Mouse (Mus musculus): Measurements from ENCODE around the gene Trim33. TPM values are rescaled to one million over a fixed set of nuclear protein-coding genes. Genes with fewer than 3 reads are reported as not detected.

Gene Trim33
- polyA plus RNA-seq, 1 experiment from 2014 or later: 21.3 TPM

DNA sequence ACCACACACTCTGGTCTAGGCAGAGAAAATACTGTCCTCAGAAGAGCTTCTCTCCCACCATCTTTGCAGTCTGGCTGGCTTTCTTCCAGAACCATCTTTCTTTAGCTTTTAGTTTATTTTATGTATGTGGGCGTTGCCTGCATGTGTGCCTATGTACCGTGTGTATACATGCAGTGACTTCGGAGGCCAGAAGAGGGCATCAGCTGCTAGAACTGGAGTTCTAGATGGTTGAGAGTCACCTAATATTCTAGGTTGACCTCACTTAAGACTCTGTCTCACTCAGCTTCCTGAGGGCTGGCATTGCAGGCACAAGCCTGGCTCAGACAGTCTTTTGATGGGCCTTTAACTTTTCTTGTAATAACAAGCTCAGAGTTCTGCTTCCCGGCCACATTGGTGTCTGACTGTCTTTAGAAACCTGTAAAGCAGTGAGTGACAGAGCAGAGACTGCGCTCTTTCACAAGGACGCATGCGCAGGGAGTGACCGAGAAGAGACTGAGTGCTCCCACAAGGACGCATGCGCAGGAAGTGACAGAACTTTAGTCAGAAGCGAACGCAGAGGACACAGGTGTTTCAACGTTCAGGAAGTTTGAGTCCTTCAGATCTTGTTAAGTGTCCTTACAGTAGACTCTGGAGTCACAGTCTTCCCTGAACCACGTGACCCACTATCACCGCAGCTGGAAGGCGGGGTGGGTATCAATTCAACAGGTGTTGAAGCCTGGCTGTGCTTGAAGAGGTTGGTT is 107.4 kb downstream of the Trim33 start:
- ATAC-seq (ENCODE audit: low read depth): 0 out of 2 replicates have a peak, but pooled peaks have one; percentile 5
- no peak overlapping the region for H3K9ac ChIP-seq (ENCODE audit: low read length)
- 74% methylated on average over 16 of the region's 16 CpGs for WGBS
- H3K4me3 ChIP-seq (ENCODE audit: low read length): no peak overlapping the region
- no peak overlapping the region for H3K4me2 ChIP-seq (ENCODE audit: low read depth, low read length)
- H3K27ac ChIP-seq (ENCODE audit: low read length): no peak overlapping the region
- H3K9me3 ChIP-seq (ENCODE audit: control insufficient read depth, low read length): no peaks in the 10 kb centered on the region
- H3K36me3 ChIP-seq (ENCODE audit: control insufficient read depth, insufficient read depth, low read length): no peaks in the 10 kb centered on the region
- no peaks in the 10 kb centered on the region for H3K4me1 ChIP-seq (replicated peaks; ENCODE audit: control insufficient read depth, insufficient read depth, low read length)
- no peaks in the 10 kb centered on the region for H3K27me3 ChIP-seq (ENCODE audit: control insufficient read depth, insufficient read depth, low read depth, low read length)

DNA sequence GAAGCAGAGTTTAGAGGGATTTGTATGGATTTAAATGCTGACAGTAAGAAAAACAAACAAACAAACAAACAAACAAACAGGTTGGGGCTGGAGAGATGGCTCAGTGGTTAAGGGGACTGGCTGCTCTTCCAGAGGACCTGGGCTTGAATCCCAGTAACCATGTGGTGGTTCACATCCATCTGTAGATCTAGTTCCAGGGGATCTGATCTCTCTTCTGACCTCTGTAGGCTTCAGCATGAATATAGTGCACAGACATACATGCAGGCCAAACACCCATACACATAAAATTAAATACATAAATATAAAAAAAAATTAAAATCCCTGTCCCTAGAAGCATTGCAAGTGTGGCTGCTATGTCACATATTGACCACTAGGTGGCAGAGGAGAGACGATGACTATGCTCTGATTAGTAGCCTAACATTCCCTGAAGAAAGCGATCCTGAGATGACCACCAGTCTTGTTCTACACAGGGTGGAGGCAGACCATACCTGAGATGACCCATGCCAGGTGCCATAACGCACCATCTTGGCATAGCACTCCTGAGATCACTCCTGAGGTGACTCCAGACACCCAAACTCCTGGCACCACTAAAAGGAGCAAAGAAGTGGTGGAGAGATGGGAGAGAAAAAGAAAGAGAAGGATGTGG is 113.6 kb downstream of the Trim33 start:
- 0 out of 2 replicates have a peak, but pooled peaks cover 2% of the 10 kb centered on the region for H3K4me1 ChIP-seq (replicated peaks; ENCODE audit: control insufficient read depth, insufficient read depth, low read length)
- WGBS: 2% methylated on average over 3 of the region's 3 CpGs
- no peak overlapping the region for H3K4me2 ChIP-seq (ENCODE audit: low read depth, low read length)
- H3K9ac ChIP-seq (ENCODE audit: low read length): no peak overlapping the region
- H3K4me3 ChIP-seq (ENCODE audit: low read length): no peak overlapping the region
- H3K36me3 ChIP-seq (ENCODE audit: control insufficient read depth, insufficient read depth, low read length): no peaks in the 10 kb centered on the region
- no peaks in the 10 kb centered on the region for H3K9me3 ChIP-seq (ENCODE audit: control insufficient read depth, low read length)
- peak; percentile 82 for ATAC-seq (ENCODE audit: low read depth)
- H3K27me3 ChIP-seq (ENCODE audit: control insufficient read depth, insufficient read depth, low read depth, low read length): no peaks in the 10 kb centered on the region
- H3K27ac ChIP-seq (ENCODE audit: low read length): no peak overlapping the region

DNA sequence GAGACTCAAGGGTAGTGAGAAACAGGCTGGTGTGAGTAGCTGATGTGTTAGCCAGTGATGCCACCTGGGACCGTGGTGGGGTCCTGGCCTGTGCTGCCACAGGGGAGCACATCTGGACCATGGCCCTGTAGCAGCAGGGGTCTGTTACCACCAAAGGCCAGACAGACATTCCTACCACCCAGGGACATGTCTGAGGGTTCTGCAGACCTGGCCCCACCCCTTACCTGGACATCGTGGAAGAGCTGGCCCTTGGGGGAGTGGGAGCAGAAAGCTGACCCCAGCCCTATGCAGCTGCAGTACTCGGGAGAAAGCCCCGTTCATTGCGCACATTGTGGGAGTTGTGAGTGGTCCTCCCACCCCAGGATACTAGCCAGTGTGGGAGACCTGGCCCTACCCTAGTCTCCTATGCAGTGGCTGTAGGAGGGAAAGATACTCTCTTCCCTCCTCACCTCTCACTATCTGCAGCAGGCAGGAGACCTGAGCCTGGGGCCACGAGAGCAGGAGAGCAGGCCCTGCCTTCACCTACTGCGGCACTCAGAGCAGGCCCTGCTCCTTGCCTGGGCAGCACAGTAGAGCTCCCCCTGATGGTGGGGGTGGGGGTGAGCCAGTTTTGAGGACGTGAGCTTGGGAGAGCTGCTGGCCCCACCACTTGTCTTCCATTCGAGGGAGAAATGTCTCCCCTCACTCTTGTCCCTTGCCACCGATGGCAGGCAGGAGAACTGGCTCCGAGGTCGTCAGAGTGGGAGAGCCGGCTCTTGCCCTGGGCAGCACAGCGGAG is 114.4 kb downstream of the Trim33 start:
- 0 out of 2 replicates have a peak, but pooled peaks cover 2% of the 10 kb centered on the region for H3K4me1 ChIP-seq (replicated peaks; ENCODE audit: control insufficient read depth, insufficient read depth, low read length)
- H3K4me3 ChIP-seq (ENCODE audit: low read length): no peak overlapping the region
- 79% methylated on average over 14 of the region's 14 CpGs for WGBS
- no peak overlapping the region for H3K4me2 ChIP-seq (ENCODE audit: low read depth, low read length)
- H3K9me3 ChIP-seq (ENCODE audit: control insufficient read depth, low read length): no peaks in the 10 kb centered on the region
- no peaks in the 10 kb centered on the region for H3K27me3 ChIP-seq (ENCODE audit: control insufficient read depth, insufficient read depth, low read depth, low read length)
- H3K9ac ChIP-seq (ENCODE audit: low read length): no peak overlapping the region
- H3K27ac ChIP-seq (ENCODE audit: low read length): no peak overlapping the region
- H3K36me3 ChIP-seq (ENCODE audit: control insufficient read depth, insufficient read depth, low read length): no peaks in the 10 kb centered on the region
- ATAC-seq (ENCODE audit: low read depth): peak; percentile 54

DNA sequence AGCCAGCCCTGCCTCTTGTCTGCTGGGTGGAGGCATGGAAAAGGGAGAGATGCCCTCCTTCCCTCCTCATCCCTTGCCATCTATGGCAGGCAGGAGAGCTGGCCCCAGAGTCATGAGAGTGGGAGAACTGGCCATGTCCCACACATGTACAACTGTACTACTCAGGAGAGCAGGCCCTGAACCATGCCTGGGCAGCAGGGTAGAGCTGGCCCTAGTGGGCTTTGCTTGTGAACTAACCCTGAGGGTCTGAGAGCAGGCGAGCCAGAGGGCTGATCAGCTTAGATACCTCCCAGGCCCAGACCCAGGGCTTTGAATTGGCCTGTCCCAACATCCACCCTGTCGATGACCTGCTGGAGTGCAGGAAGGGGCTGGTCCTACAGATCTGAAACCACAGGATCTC is 115.0 kb downstream of the Trim33 start:
- no peak for ATAC-seq (ENCODE audit: low read depth)

DNA sequence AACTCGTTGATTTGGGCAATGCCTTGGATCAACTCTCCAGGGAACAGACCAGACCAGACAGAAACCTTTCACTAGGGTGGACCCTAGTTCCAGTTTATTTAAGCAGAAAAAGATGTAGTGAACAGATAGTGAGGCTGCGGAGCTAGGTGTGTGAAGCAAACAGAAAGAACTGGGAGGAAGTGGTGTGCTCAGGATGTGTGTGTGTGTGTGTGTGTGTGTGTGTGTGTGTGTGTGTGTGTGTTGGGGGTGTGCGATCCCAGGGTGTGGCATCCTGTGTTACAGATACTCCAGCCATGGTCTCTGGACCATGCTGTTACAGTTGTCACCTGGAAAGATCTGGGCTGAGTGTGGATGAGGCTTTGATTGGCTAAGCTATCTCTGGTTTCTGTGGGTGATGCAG is 118.4 kb downstream of the Trim33 start:
- Histone ChIP-seq H3K36me3 (ENCODE audit: control insufficient read depth, insufficient read depth, low read length) (no peaks in the 10 kb centered on the region), H3K27me3 (ENCODE audit: control insufficient read depth, insufficient read depth, low read depth, low read length) (no peaks in the 10 kb centered on the region), H3K4me1 (replicated peaks; ENCODE audit: control insufficient read depth, insufficient read depth, low read length) (0 out of 2 replicates have a peak, but pooled peaks cover 2% of the 10 kb centered on the region), H3K9me3 (ENCODE audit: control insufficient read depth, low read length) (no peaks in the 10 kb centered on the region), H3K27ac (ENCODE audit: low read length) (no peak overlapping the region), H3K9ac (ENCODE audit: low read length) (no peak overlapping the region), H3K4me2 (ENCODE audit: low read depth, low read length) (no peak overlapping the region), H3K4me3 (ENCODE audit: low read length) (no peak overlapping the region)
- 70% methylated on average over 3 of the region's 3 CpGs for WGBS
- ATAC-seq (ENCODE audit: low read depth): no peak

More for the DNA sequence above, 115.0 kb downstream of the Trim33 start:
- Histone ChIP-seq H3K36me3 (ENCODE audit: control insufficient read depth, insufficient read depth, low read length) (no peaks in the 10 kb centered on the region), H3K4me2 (ENCODE audit: low read depth, low read length) (no peak overlapping the region), H3K27me3 (ENCODE audit: control insufficient read depth, insufficient read depth, low read depth, low read length) (no peaks in the 10 kb centered on the region), H3K9me3 (ENCODE audit: control insufficient read depth, low read length) (no peaks in the 10 kb centered on the region), H3K9ac (ENCODE audit: low read length) (no peak overlapping the region), H3K4me3 (ENCODE audit: low read length) (no peak overlapping the region), H3K27ac (ENCODE audit: low read length) (no peak overlapping the region), H3K4me1 (replicated peaks; ENCODE audit: control insufficient read depth, insufficient read depth, low read length) (0 out of 2 replicates have a peak, but pooled peaks cover 2% of the 10 kb centered on the region)
- WGBS: 63% methylated on average over 2 of the region's 2 CpGs

DNA sequence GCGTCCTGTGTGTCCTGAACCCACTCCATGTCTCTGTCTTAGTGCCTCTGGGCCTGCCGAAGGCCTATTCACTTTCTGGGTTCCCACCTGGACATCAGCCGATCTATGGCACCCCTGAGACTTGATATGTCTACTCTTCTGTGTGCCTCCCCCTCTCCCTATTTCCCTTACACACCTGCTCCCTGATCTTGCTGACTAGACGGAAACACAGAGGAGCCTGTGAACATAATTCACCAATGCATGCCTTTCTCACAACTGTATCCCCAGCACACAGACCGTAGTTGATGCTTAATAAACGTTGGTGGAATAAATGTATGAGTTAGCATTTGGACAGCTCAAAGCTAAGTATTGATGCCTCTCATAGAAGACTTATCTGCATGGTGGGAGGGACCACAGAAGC is 121.7 kb downstream of the Trim33 start:
- Histone ChIP-seq H3K36me3 (ENCODE audit: control insufficient read depth, insufficient read depth, low read length) (no peaks in the 10 kb centered on the region), H3K27ac (ENCODE audit: low read length) (no peak overlapping the region), H3K9ac (ENCODE audit: low read length) (no peak overlapping the region), H3K9me3 (ENCODE audit: control insufficient read depth, low read length) (no peaks in the 10 kb centered on the region), H3K4me1 (replicated peaks; ENCODE audit: control insufficient read depth, insufficient read depth, low read length) (no peaks in the 10 kb centered on the region), H3K4me2 (ENCODE audit: low read depth, low read length) (no peak overlapping the region), H3K27me3 (ENCODE audit: control insufficient read depth, insufficient read depth, low read depth, low read length) (no peaks in the 10 kb centered on the region), H3K4me3 (ENCODE audit: low read length) (no peak overlapping the region)
- ATAC-seq (ENCODE audit: low read depth): no peak
- 79% methylated on average over 6 of the region's 6 CpGs for WGBS

DNA sequence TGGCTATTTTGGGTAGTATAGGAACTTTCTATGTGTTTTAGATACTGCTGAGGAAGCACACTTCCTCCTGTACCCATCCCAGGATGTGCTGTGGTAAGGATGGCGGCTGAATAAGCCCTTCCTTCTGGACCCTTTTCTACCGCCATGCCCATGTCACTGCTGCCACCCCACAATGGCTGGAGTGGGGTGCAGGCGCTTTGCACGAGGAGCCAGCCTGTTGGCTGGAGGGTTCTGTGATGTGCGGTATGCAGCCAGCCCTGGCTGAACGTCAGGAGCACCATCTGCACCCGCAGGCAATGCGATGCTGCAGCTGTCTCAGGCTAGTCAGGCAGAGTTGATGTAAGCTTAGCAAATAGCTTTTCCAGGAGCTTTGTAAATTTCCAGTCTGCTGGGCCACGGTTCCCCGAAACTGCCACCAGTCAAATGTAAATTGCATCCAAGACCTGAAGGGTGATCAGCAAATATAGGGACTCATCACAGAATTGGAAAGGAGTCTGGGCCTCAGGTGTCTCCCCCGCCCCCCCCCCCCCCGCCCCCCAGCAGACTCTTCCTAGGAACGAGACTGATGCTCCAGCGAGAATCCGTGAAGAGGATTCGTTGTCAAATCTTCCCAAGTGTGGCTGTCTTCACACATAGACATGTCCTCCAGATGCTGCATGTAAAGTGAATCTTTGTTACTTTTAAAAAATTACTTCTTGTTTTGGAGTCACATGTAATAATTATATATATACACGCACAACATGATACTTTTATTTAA is 122.4 kb downstream of the Trim33 start:
- Histone ChIP-seq H3K27ac (ENCODE audit: low read length) (no peak overlapping the region), H3K9ac (ENCODE audit: low read length) (no peak overlapping the region), H3K4me2 (ENCODE audit: low read depth, low read length) (no peak overlapping the region), H3K4me1 (replicated peaks; ENCODE audit: control insufficient read depth, insufficient read depth, low read length) (peaks cover 4% of the 10 kb centered on the region; the same call in 1 of the 2 replicates), H3K4me3 (ENCODE audit: low read length) (no peak overlapping the region), H3K9me3 (ENCODE audit: control insufficient read depth, low read length) (no peaks in the 10 kb centered on the region), H3K36me3 (ENCODE audit: control insufficient read depth, insufficient read depth, low read length) (no peaks in the 10 kb centered on the region), H3K27me3 (ENCODE audit: control insufficient read depth, insufficient read depth, low read depth, low read length) (no peaks in the 10 kb centered on the region)
- ATAC-seq (ENCODE audit: low read depth): no peak
- 47% methylated on average over 17 of the region's 17 CpGs for WGBS

DNA sequence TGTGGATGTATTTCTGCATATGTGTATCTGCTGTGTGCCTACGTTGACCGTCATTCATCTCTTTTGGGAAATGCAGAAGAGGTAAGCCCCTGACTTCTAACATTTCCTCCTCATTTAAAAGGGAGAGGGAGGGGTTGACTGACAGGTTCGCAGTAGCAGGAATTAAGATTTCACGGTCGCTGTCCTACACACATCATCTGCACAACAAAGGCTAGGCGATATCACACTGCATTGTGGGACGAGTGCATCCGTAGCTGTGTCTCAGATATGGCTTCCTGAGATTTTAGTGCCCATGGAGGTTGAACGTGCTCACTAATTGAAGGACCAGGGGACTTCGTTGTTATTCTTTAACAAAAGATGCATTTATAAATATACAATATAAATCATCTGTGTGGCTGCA is 123.1 kb downstream of the Trim33 start:
- Histone ChIP-seq H3K9me3 (ENCODE audit: control insufficient read depth, low read length) (no peaks in the 10 kb centered on the region), H3K4me1 (replicated peaks; ENCODE audit: control insufficient read depth, insufficient read depth, low read length) (peaks cover 4% of the 10 kb centered on the region; the same call in 1 of the 2 replicates), H3K27ac (ENCODE audit: low read length) (no peak overlapping the region), H3K36me3 (ENCODE audit: control insufficient read depth, insufficient read depth, low read length) (no peaks in the 10 kb centered on the region), H3K4me3 (ENCODE audit: low read length) (no peak overlapping the region), H3K27me3 (ENCODE audit: control insufficient read depth, insufficient read depth, low read depth, low read length) (no peaks in the 10 kb centered on the region), H3K9ac (ENCODE audit: low read length) (no peak overlapping the region), H3K4me2 (ENCODE audit: low read depth, low read length) (no peak overlapping the region)
- ATAC-seq (ENCODE audit: low read depth): no peak
- 60% methylated on average over 10 of the region's 10 CpGs for WGBS

Data from lung, embryonic 16.5 days (tissue).